In genomic region chr1:88699856-88700791, GRCm38 (mm10) we compare ENCODE assay signal across 9 mouse cellular contexts. TPM values are rescaled to one million over a fixed set of nuclear protein-coding genes. Genes with fewer than 3 reads are reported as not detected.
DNase-seq lines count a peak whose midpoint lies in the region; ATAC-seq lines count a peak whose summit lies in the region.
"Had no signal": no experiment of that assay in that cellular context is flagged by ENCODE, and none has a peak within 500 bp of the region (broad histone marks: within the 10 kb centered on the region; RNA-seq: fewer than 3 reads in every experiment).

No protein-coding gene starts in this region.

- peaks cover 56% of the 10 kb centered on the region for H3K27me3 ChIP-seq in erythroblast, embryonic 14.5 days (ENCODE audit: control insufficient read depth)
- H3K27me3 ChIP-seq in forebrain, embryonic 10.5 days (ENCODE audit: poor library complexity, severe bottlenecking), result peaks cover 19% of the 10 kb centered on the region
- no peaks in the 10 kb centered on the region for H3K27me3 ChIP-seq in hindbrain, embryonic 15.5 days
- H3K27me3 ChIP-seq in liver, embryonic 12.5 days (replicated peaks), result peaks cover 53% of the 10 kb centered on the region
- H3K27me3 ChIP-seq in neural tube, embryonic 11.5 days (ENCODE audit: control insufficient read depth, insufficient read depth, low read length), result no peaks in the 10 kb centered on the region

- peak overlapping the region; percentile 87 for H3K4me2 ChIP-seq in hindbrain, embryonic 15.5 days
- peak overlapping the region; percentile 87 for H3K4me2 ChIP-seq in liver, embryonic 12.5 days
- peak overlapping the region; percentile 77 for H3K4me2 ChIP-seq in neural tube, embryonic 11.5 days (ENCODE audit: low read depth)

- no peaks in the 10 kb centered on the region for H3K36me3 ChIP-seq in erythroblast, embryonic 14.5 days (ENCODE audit: control insufficient read depth)
- peaks cover 27% of the 10 kb centered on the region for H3K36me3 ChIP-seq in forebrain, embryonic 10.5 days (replicated peaks)
- peaks cover 12% of the 10 kb centered on the region for H3K36me3 ChIP-seq in hindbrain, embryonic 15.5 days
- H3K36me3 ChIP-seq in liver, embryonic 12.5 days, result no peaks in the 10 kb centered on the region
- peaks cover 3% of the 10 kb centered on the region; the same call in 1 of the 2 replicates for H3K36me3 ChIP-seq in neural tube, embryonic 11.5 days (ENCODE audit: control insufficient read depth, insufficient read depth, low read length)

- 3% methylated on average over 25 of the region's 25 CpGs for WGBS in forebrain, embryonic 10.5 days
- WGBS in hindbrain, embryonic 15.5 days, result 3% methylated on average over 25 of the region's 25 CpGs
- 25% methylated on average over 24 of the region's 25 CpGs for WGBS in liver, embryonic 12.5 days (ENCODE audit: insufficient replicate concordance)
- 3% methylated on average over 25 of the region's 25 CpGs for WGBS in neural tube, embryonic 11.5 days

- peaks cover 5% of the 10 kb centered on the region; the same call in 1 of the 2 replicates for H3K9me3 ChIP-seq in erythroblast, embryonic 14.5 days (ENCODE audit: control insufficient read depth, low read length)
- no peaks in the 10 kb centered on the region for H3K9me3 ChIP-seq in forebrain, embryonic 10.5 days
- no peaks in the 10 kb centered on the region for H3K9me3 ChIP-seq in hindbrain, embryonic 15.5 days
- H3K9me3 ChIP-seq in liver, embryonic 12.5 days (replicated peaks), result no peaks in the 10 kb centered on the region
- no peaks in the 10 kb centered on the region for H3K9me3 ChIP-seq in neural tube, embryonic 11.5 days (ENCODE audit: control insufficient read depth, low read length)

- H3K27ac ChIP-seq in forebrain, embryonic 10.5 days, result peak overlapping the region; percentile 99
- peak overlapping the region; percentile 97 for H3K27ac ChIP-seq in hindbrain, embryonic 15.5 days (replicated peaks)
- no peak overlapping the region for H3K27ac ChIP-seq in liver, embryonic 12.5 days
- H3K27ac ChIP-seq in neural tube, embryonic 11.5 days (ENCODE audit: low read depth, low read length), result peak overlapping the region; percentile 95

- peaks cover 8% of the 10 kb centered on the region for H3K4me1 ChIP-seq in erythroblast, embryonic 14.5 days (ENCODE audit: control insufficient read depth)
- peaks cover 55% of the 10 kb centered on the region for H3K4me1 ChIP-seq in forebrain, embryonic 10.5 days
- H3K4me1 ChIP-seq in hindbrain, embryonic 15.5 days (replicated peaks), result peaks cover 27% of the 10 kb centered on the region
- H3K4me1 ChIP-seq in liver, embryonic 12.5 days, result peaks cover 15% of the 10 kb centered on the region
- H3K4me1 ChIP-seq in neural tube, embryonic 11.5 days (ENCODE audit: control insufficient read depth, insufficient read depth, low read length), result peaks cover 5% of the 10 kb centered on the region

- peak; percentile 47 for DNase-seq in adrenal gland, postnatal 14 days
- peak; percentile 61 for DNase-seq in forebrain, embryonic 10.5 days (ENCODE audit: extremely low spot score, low spot score)
- peak; percentile 67 for DNase-seq in neural tube, embryonic 11.5 days (ENCODE audit: low spot score)

- peak overlapping the region; percentile 12 for H3K4me3 ChIP-seq in erythroblast, embryonic 14.5 days (replicated peaks)
- H3K4me3 ChIP-seq in forebrain, embryonic 10.5 days, result peak overlapping the region; percentile 95
- H3K4me3 ChIP-seq in hindbrain, embryonic 15.5 days, result peak overlapping the region; percentile 85
- peak overlapping the region; percentile 62 for H3K4me3 ChIP-seq in liver, embryonic 12.5 days
- H3K4me3 ChIP-seq in neural tube, embryonic 11.5 days (ENCODE audit: low read depth, low read length), result peak overlapping the region; percentile 93

- ATAC-seq in erythroblast, adult 5-6 weeks (replicated peaks; ENCODE audit: low FRiP score, poor library complexity, severe bottlenecking), result no peak
- peak; percentile 13; the same call in 1 of the 2 replicates for ATAC-seq in hindbrain, embryonic 15.5 days (ENCODE audit: low FRiP score, low read depth)
- ATAC-seq in liver, embryonic 12.5 days, result no peak
- ATAC-seq in neural tube, embryonic 11.5 days (ENCODE audit: insufficient read depth, low FRiP score, low TSS enrichment), result no peak
- ATAC-seq in monocyte, adult 5-6 weeks (replicated peaks; ENCODE audit: insufficient number of reproducible peaks, low FRiP score, low TSS enrichment, poor library complexity, severe bottlenecking), result no peak

- peak overlapping the region; percentile 95 for H3K9ac ChIP-seq in hindbrain, embryonic 15.5 days
- H3K9ac ChIP-seq in liver, embryonic 12.5 days, result 0 out of 2 replicates have a peak overlapping the region, but pooled peaks have one; percentile 3
- peak overlapping the region; percentile 97 for H3K9ac ChIP-seq in neural tube, embryonic 11.5 days (ENCODE audit: low read length)

RNA-seq across cellular contexts. Expression of gene Arl4c, which starts 1.9 kb away (rescaled TPM):
- polyA plus RNA-seq in erythroblast, embryonic 14.5 days (2012), result 0.02 and 0.03 TPM in 2 replicates
- total RNA-seq in erythroblast, adult 5-6 weeks (2015; ENCODE audit: low replicate concordance), result 0.96 and 2.9 TPM in 2 replicates
- 1.8 and 3.5 TPM in 2 replicates for total RNA-seq in erythroblast, adult 5-6 weeks (2017; ENCODE audit: low replicate concordance)
- 10.3 and 16.5 TPM in 2 replicates for total RNA-seq in adrenal gland, postnatal 14 days (2021)
- 21.8 and 22.3 TPM in 2 replicates for polyA plus RNA-seq in forebrain, embryonic 10.5 days (2016; fragmentation: Nextera tagmentation; extraction: Ambion mirVana)
- polyA plus RNA-seq in hindbrain, embryonic 15.5 days (2015; fragmentation: Nextera tagmentation; extraction: Ambion mirVana), result 43.6 and 45.3 TPM in 2 replicates
- 1.8 and 2.3 TPM in 2 replicates for polyA plus RNA-seq in liver, embryonic 12.5 days (2016; fragmentation: Nextera tagmentation; extraction: Ambion mirVana)
- 10.5 and 11.8 TPM in 2 replicates for polyA plus RNA-seq in neural tube, embryonic 11.5 days (2014; fragmentation: Nextera tagmentation; extraction: Ambion mirVana)
- 176 to 204 TPM (median 187 TPM) in 3 replicates for total RNA-seq in monocyte, adult 5-6 weeks (2017)
- total RNA-seq: MEL had no signal

Comparison
In these comparisons a context has a peak if more than half of its experiments do, and no peak if none do; other contexts are left out.
1. H3K4me3 ChIP-seq: peak in every context shown above with its lines; median percentile 95 in forebrain, embryonic 10.5 days; 93 in neural tube, embryonic 11.5 days; 85 in hindbrain, embryonic 15.5 days; 62 in liver, embryonic 12.5 days; 12 in erythroblast, embryonic 14.5 days.
2. H3K9ac ChIP-seq: peak in every context shown above with its lines; median percentile 97 in neural tube, embryonic 11.5 days; 95 in hindbrain, embryonic 15.5 days; 3 in liver, embryonic 12.5 days.